Mouse (Mus musculus) mouse embryonic stem cell (cell line): ENCODE results near the gene Dact2.

Experiments used
- in situ Hi-C, 2 experiments: fragments of 300-500 bp; cut with MboI; formaldehyde crosslinking; loops; 1 replicate in 1 of 2; 3 replicates in 1 of 2; pipeline ENCODE4 v1.14.3; 2019 to 2020; ENCODE audit warnings: low sequenced_read_pairs in 2 of 2, low pct_unique_long_range_greater_than_20kb in 1 of 2, mixed read lengths in 1 of 2; ENCODE audit not compliant: unreplicated experiment in 1 of 2

The Dact2 gene

GRCm38 (mm10) chr17:14160846-14161245 lies 43.3 kb downstream of the Dact2 start:
- in situ Hi-C loops: no loop called here

GRCm38 (mm10) chr17:14157779-14158195 lies 46.3 kb downstream of the Dact2 start:
- in situ Hi-C loops: no loop called here
